Mouse (Mus musculus): ENCODE measurements around the gene Gm21981. TPM values are rescaled to one million over a fixed set of nuclear protein-coding genes. Genes with fewer than 3 reads are reported as not detected.

Gm21981 gene
- polyA plus RNA-seq, 1 experiment from 2014 or later = 0.23 TPM

DNA sequence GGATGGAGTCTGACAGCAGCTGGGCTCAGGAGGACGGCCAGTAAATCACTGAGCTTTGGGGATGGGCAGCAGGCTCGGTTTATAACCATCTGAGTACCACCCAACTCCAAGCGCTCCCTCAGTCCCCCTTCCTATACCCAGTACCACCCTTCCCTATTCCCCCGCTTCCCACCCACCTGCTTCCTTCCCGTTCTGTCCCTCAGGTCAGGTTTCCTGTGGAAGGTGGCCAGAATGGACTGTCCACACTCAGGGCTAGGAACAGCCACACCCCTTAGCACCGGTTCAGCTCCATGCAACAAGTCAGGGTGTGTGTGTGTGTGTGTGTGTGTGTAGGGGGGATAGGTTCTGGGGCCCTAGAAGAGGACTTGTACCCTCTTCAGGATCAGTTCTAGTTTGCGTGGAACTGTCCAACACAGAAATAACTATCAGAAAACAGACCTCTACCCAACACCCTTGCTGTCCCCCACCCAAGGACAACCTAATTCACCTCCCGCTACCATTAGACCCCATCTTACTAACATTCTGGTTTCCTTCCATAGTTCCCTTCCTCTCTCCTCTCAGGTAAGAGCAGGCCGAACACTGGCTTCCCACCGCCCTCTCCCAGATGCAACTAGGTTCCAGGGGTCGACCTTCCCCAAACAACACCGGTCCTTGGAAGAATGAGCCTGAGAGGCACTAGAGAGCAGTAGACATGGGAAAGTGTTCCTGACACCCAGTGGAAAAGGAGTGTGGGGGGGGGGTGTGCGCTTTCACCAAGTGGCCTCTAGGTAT lies 399 bp downstream of the Gm21981 start:
- Histone ChIP-seq H3K4me3 (ENCODE audit: inconsistent target) (peak overlapping the region; percentile 32), H3K27ac (no peak overlapping the region), H3K36me3 (ENCODE audit: inconsistent target) (no peaks in the 10 kb centered on the region), H3K79me2 (ENCODE audit: inconsistent target) (no peaks in the 10 kb centered on the region)
- 71% methylated on average over 12 of the region's 13 CpGs for WGBS (ENCODE audit: missing documents)

DNA sequence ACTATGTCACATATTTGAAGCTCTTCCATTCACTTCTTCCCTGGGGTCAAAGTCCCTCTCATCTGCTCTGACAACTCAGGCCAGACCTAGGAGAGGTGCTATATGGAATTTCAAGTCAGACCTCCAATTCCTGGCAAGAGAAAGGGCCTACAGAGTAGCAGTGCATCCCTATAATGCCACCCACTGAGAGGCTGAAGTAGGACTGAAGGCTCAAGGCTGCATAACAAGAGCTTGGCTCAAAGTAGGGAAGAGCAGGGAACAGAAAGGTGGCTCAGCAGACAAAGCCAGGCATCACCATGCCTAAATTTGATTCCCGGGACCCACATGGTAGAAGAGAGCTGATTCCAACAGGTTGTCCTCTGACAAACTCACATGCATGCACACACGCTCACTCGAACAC lies 2.6 kb downstream of the Gm21981 start:
- Histone ChIP-seq H3K4me3 (ENCODE audit: inconsistent target) (no peak overlapping the region), H3K36me3 (ENCODE audit: inconsistent target) (no peaks in the 10 kb centered on the region), H3K79me2 (ENCODE audit: inconsistent target) (peaks cover 11% of the 10 kb centered on the region; the same call in 1 of the 2 replicates), H3K27ac (no peak overlapping the region)
- 90% methylated on average over 3 of the region's 3 CpGs for WGBS (ENCODE audit: missing documents)

DNA sequence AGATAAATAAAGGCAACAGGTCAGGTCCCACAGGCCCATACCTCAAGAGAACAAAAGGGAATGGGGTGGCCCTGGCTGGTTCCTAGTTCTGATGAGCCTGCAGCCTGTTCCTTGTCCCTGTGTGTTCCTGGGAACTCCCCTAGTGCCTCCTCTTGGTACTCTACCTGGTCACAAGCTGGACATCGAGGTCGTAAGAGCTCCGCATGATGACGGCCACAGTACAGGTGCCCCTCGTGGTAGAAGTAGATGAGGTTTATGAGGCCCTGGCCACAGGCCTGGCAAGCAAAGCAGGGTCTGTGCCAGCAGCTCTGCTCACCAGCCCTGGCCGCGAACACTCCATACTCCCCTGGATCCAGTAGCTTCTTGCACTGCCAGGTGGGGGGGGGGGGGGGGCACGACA lies 4.4 kb downstream of the Gm21981 start:
- H3K36me3 ChIP-seq (ENCODE audit: inconsistent target) = no peaks in the 10 kb centered on the region; the same call in 1 of the 2 replicates
- H3K79me2 ChIP-seq (ENCODE audit: inconsistent target) = peaks cover 11% of the 10 kb centered on the region; the same call in 1 of the 2 replicates
- no peak overlapping the region for H3K4me3 ChIP-seq (ENCODE audit: inconsistent target)
- 93% methylated on average over 7 of the region's 8 CpGs for WGBS (ENCODE audit: missing documents)
- H3K27ac ChIP-seq = no peak overlapping the region

DNA sequence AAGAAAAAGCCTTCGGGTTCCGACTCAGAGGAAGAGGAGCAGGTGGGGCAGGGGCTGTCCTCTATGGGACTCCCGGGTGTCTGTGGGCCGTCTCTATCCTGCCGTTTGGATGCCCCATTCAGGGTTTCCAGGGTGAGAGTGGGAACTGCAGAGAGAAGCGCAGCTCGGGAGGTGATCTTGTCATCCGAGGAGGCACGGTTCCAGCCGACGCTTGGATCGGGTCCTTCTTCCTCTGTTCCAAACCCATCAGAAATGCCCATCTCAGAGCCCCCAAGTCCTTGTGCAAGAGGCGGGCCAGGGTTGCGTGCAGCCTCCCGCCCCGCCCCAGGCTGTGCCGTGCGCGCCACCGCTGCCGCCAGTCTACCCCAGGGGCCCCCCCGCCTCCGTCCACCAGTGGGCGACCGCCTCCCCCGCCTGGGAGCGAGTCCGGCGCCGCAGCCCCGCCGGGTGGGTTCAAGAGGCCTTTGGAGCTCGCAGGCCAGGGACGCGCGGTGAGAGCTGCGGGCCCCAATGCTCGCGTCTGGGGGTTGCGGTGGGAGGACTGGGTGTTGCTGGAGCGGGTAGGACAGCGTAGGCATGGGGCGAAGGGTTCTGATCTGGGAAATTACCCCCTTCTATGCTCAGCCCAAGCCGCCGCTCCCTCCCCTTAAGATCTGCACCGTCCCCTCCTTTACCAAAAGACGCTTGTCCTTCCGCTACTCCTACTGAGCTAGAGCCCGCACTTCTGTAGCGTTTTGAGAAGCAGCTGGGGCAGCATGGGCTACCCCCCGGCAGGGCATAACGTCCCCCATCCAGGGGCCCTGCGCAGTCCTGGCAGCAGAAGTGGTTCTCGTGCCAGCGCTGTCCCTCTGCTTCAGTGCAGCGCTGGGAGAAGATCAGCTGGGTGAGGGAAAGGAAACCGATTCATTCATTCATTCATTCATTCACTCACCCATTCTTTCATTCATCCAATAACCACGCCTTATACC lies 5.4 kb downstream of the Gm21981 start, which contains the start of gene Frs3:
Frs3 (plus strand) TSS at position 423 of the 968 bp plus-strand sequence.
- H3K79me2 ChIP-seq (ENCODE audit: inconsistent target) = peaks cover 11% of the 10 kb centered on the region; the same call in 1 of the 2 replicates
- WGBS (ENCODE audit: missing documents) = 4% methylated on average over 46 of the region's 58 CpGs
- no peaks in the 10 kb centered on the region; the same call in 1 of the 2 replicates for H3K36me3 ChIP-seq (ENCODE audit: inconsistent target)
- H3K4me3 ChIP-seq (ENCODE audit: inconsistent target) = peak within 1 kb of the TSS; percentile 87
- peak within 1 kb of the TSS; percentile 65 for H3K27ac ChIP-seq

DNA sequence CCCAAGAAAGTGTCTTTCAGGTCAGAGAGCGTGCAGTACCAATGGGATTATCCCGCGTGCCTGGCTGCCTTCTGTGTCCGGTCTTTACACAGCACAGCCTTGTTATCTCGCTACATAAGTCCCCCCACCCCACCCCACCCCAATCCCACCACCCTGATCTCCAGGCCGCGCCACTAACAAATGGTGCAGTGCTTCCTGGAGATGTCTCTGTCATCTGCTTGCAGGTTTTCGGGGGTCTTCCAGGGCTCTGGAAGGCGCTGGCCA lies 6.0 kb downstream of the Gm21981 start, which contains the start of gene Tomm6:
Tomm6 (minus strand) TSS at position 43 of the 264 bp plus-strand sequence.
- H3K79me2 ChIP-seq (ENCODE audit: inconsistent target) = peaks cover 11% of the 10 kb centered on the region; the same call in 1 of the 2 replicates
- peak within 1 kb of the TSS; percentile 65 for H3K27ac ChIP-seq
- 1% methylated on average over 9 of the region's 9 CpGs for WGBS (ENCODE audit: missing documents)
- H3K36me3 ChIP-seq (ENCODE audit: inconsistent target) = no peaks in the 10 kb centered on the region; the same call in 1 of the 2 replicates
- peak within 1 kb of the TSS; percentile 87 for H3K4me3 ChIP-seq (ENCODE audit: inconsistent target)

DNA sequence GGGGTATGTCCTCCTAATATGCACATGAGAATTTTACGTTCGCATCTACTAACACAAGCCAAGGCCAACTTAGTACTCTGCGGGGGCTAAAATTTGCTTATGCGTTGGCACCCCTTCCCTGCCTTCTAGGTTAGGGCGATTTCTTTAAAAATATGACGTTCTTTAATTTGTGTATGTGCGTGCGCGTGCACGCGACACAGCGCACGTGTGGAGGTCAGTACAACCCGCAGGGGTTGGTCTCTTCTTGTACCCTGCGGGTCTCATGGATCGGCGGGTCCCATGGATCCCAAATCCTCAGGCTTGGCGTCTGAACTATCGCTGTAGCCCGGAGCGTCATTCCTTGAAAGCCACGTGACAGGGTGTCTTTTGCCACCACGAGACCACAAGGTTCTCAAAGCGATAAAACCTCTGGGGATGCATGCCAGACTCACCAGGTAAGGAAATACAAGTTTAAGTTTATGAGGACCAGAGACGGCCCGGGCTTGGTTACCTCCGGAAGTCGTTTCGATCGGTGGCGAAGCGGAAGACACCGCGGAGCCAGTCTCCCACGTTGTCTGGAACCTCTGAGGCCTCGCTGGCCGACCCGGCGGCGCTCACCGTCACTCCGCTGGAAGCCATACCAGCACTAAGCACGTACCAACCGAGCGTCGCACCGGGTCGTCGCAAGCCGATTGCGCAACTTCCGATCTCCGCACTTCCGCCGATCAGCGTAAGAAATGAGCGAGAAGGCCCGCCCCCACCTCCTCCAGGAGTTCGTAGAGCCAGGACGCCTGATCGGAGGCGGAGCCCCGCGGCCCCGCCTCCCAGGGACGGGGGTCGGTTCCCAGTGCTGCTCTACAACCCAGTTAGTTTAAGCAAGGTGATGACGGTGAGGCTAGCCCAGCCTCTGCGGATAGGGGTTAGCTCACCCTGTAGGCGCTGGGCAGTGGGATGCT lies 6.6 kb downstream of the Gm21981 start:
- peaks cover 11% of the 10 kb centered on the region; the same call in 1 of the 2 replicates for H3K79me2 ChIP-seq (ENCODE audit: inconsistent target)
- H3K27ac ChIP-seq = peak overlapping the region; percentile 65
- no peaks in the 10 kb centered on the region; the same call in 1 of the 2 replicates for H3K36me3 ChIP-seq (ENCODE audit: inconsistent target)
- peak overlapping the region; percentile 87 for H3K4me3 ChIP-seq (ENCODE audit: inconsistent target)
- WGBS (ENCODE audit: missing documents) = under 1% methylated on average over 70 of the region's 70 CpGs

DNA sequence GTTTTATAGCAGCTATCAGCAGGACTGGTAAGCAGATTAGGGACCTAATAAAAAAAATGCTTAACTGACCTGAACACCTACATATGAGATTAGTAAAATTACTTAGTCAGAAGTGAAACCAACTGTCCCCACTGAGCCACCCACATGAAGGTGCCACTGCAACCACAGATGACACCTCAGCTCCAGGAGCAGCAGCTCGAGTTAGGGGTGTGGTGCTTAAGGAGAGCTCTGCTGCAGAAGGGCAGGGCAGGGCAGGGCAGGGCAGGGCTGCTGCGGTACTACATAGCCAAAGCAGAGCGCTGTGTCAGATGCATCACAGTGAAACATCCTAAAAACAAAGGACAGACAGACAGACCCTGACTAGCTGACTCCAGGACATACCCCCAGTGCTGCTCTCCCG lies 11.4 kb downstream of the Gm21981 start:
- H3K36me3 ChIP-seq (ENCODE audit: inconsistent target) = peaks cover 14% of the 10 kb centered on the region
- H3K27ac ChIP-seq = no peak overlapping the region
- WGBS (ENCODE audit: missing documents) = 79% methylated on average over 4 of the region's 4 CpGs
- no peak overlapping the region for H3K4me3 ChIP-seq (ENCODE audit: inconsistent target)
- H3K79me2 ChIP-seq (ENCODE audit: inconsistent target) = peaks cover 11% of the 10 kb centered on the region; the same call in 1 of the 2 replicates

DNA sequence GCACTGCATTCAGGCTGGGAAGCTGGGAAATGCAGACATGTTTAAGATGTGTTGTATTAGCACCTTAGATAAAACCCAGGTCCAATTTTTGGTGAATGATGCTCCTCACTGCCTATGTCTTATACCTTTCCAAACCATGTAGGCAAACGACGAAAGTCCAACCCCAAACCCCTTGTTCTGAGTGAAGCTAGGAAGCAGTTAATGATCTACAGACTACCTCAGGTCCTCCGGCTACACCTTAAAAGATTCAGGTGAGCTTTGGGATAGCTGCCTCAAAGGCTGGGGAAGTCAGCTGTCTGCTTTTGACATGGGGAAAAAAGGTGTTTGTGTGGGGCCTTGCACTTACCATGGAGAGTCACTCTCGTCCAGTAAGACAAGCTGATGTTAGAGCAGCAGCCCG lies 15.6 kb downstream of the Gm21981 start:
- H3K4me3 ChIP-seq (ENCODE audit: inconsistent target) = no peak overlapping the region
- no peaks in the 10 kb centered on the region for H3K79me2 ChIP-seq (ENCODE audit: inconsistent target)
- peaks cover 14% of the 10 kb centered on the region for H3K36me3 ChIP-seq (ENCODE audit: inconsistent target)
- WGBS (ENCODE audit: missing documents) = 95% methylated on average over 5 of the region's 5 CpGs
- no peak overlapping the region for H3K27ac ChIP-seq

DNA sequence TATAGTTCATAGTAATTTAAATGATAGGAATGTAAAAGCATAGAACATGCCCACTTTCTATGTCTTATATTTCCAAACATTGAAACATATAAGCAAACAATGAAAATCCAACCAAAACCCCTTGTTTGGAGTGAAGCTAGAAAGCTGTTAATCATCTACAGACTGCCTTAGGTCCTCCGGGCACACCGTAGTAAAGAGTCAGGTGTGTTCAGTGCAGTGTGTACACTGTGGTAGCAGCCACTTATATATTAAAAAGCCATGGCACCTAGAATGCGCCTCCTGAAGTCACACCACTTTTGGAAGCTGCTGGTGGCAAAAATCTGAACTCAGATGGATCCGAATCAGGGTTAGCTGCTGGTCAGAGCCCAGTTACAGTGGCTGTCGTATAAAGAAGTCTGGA lies 16.0 kb downstream of the Gm21981 start:
- Histone ChIP-seq H3K36me3 (ENCODE audit: inconsistent target) (peaks cover 14% of the 10 kb centered on the region), H3K4me3 (ENCODE audit: inconsistent target) (no peak overlapping the region), H3K27ac (no peak overlapping the region), H3K79me2 (ENCODE audit: inconsistent target) (no peaks in the 10 kb centered on the region)
- 89% methylated on average over 5 of the region's 5 CpGs for WGBS (ENCODE audit: missing documents)

DNA sequence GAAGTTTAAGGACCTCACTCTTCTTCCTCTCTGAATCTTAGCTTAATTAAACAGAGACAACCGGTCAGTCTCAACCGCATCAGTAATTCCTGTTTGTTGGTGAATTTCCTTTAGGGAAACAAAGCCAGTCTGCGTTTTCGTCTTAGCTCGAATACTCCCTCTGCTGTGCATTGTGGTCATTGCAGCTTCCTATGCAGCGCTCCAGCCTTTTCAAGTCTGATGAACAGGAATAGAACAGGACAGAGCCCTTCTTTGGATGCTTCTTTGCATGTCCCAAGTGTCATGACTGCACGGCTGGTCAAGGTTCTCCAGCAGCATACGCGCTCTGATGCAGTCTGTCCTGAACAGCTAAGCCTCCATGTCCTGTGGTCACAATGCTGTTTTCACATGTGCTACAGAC lies 17.7 kb downstream of the Gm21981 start:
- no peak overlapping the region for H3K27ac ChIP-seq
- peaks cover 14% of the 10 kb centered on the region for H3K36me3 ChIP-seq (ENCODE audit: inconsistent target)
- H3K79me2 ChIP-seq (ENCODE audit: inconsistent target) = no peaks in the 10 kb centered on the region
- no peak overlapping the region for H3K4me3 ChIP-seq (ENCODE audit: inconsistent target)
- WGBS (ENCODE audit: missing documents) = 27% methylated on average over 9 of the region's 9 CpGs

DNA sequence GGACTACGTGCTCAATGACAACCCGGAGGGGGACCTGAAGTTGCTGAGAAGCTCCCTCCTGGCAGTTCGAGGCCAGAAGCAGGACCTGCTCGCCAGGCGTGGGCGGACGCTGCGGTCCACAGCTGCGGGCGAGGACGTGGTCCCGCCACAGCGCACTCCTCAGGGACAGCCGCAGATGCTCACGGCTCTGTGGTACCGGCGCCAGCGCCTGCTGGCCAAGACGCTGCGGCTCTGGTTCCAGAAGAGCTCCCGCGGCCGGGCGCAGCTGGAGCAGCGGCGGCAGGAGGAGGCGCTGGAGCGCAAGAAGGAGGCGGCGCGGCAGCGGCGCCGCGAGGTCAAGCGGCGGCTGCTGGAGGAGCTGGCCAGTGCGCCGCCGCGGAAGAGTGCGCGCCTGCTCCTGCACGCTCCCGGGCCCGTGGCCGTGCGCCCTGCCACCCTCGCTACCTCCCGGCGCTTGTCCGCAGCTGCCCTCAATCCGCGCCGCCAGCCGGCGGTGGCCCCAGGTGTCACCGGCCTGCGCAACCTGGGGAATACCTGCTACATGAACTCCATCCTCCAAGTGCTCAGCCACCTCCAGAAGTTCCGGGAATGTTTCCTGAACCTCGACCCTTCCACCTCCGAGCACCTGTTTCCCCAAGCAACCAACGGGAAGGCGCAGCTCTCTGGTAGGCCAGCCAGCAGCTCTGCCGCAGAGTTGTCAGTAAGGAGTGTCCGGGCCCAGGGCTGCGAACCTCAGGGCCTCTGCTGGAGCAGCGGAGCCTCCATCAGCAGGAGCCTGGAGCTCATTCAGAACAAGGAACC lies 21.7 kb downstream of the Gm21981 start:
- 17% methylated on average over 68 of the region's 68 CpGs for WGBS (ENCODE audit: missing documents)
- H3K79me2 ChIP-seq (ENCODE audit: inconsistent target) = no peaks in the 10 kb centered on the region
- H3K27ac ChIP-seq = no peak overlapping the region
- no peak overlapping the region for H3K4me3 ChIP-seq (ENCODE audit: inconsistent target)
- no peaks in the 10 kb centered on the region for H3K36me3 ChIP-seq (ENCODE audit: inconsistent target)

DNA sequence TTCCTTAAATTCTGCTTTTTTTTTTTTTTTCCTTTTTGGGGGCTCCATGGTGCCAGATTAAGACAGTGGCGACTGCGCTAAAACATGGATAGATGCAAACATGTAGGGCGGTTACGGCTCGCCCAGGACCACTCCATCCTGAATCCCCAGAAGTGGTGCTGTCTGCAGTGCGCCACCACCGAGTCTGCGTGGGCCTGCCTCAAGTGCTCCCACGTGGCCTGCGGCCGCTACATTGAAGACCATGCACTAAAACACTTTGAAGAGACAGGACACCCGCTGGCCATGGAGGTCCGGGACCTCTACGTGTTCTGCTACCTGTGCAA lies 22.3 kb downstream of the Gm21981 start:
- H3K79me2 ChIP-seq (ENCODE audit: inconsistent target) = no peaks in the 10 kb centered on the region
- 66% methylated on average over 14 of the region's 14 CpGs for WGBS (ENCODE audit: missing documents)
- H3K36me3 ChIP-seq (ENCODE audit: inconsistent target) = no peaks in the 10 kb centered on the region
- no peak overlapping the region for H3K27ac ChIP-seq
- H3K4me3 ChIP-seq (ENCODE audit: inconsistent target) = no peak overlapping the region

DNA sequence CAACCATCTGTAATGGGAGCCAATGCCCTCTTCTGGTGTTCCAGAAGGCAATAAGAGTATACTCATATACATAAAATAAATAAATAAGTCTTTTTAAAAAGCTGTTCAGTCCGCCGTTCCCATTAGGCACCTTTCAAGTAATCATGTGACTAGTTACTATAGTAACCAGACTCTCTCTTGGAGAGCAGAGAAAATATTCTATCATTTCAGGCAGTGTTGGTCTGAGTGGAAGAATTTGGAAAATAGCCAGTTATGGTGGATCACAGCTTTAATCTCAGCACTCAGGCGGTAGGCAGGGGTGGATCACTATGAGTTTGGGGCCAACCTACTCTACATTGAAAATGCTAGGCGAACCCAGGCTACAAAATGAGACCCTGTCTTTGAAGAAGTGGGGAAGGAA lies 25.1 kb downstream of the Gm21981 start:
- no peaks in the 10 kb centered on the region for H3K79me2 ChIP-seq (ENCODE audit: inconsistent target)
- no peaks in the 10 kb centered on the region for H3K36me3 ChIP-seq (ENCODE audit: inconsistent target)
- no peak overlapping the region for H3K4me3 ChIP-seq (ENCODE audit: inconsistent target)
- H3K27ac ChIP-seq = no peak overlapping the region
- WGBS (ENCODE audit: missing documents) = 96% methylated on average over 4 of the region's 4 CpGs

Data from macrophage (primary cell).